Mouse (Mus musculus) MEL (cell line): ENCODE measurements at regions not wholly inside any gene's neighbourhood (a gene's known extent, or its start where the extent isn't known, plus 50 kb on each side); places are given as distances from the start of the nearest gene placed in this dataset.

Experiments used
- EP300 ChIP-seq, 2 experiments: IDR thresholded peaks; 2 replicates each; pipeline ENCODE4 v1.6.1; 2011; ENCODE audit warnings: improper control_type of control experiment in 2 of 2, low read length in 2 of 2, low read depth in 1 of 2, mild to moderate bottlenecking in 1 of 2
- GATA1 ChIP-seq: IDR thresholded peaks from 2 replicates; pipeline ENCODE4 v1.6.1; 2011; ENCODE audit warnings: low read depth, low read length, improper control_type of control experiment
- MAX ChIP-seq: IDR thresholded peaks from 2 replicates; pipeline ENCODE4 v1.6.1; 2011; ENCODE audit warnings: low read length, improper control_type of control experiment
- MEF2A ChIP-seq: IDR thresholded peaks from 2 replicates; pipeline ENCODE4 v1.6.1; 2014; ENCODE audit warnings: low read depth, mild to moderate bottlenecking, inconsistent platforms, low read length, improper control_type of control experiment; ENCODE audit not compliant: poor library complexity, insufficient replicate concordance, severe bottlenecking; ENCODE audit errors: extremely low read depth
- TBP ChIP-seq: IDR thresholded peaks from 2 replicates; pipeline ENCODE4 v1.8.0; 2011; ENCODE audit warnings: low read depth, low read length, improper control_type of control experiment
- USF2 ChIP-seq, 2 experiments: IDR thresholded peaks; 2 replicates each; pipeline ENCODE4 v1.6.1; 2011 to 2012; ENCODE audit warnings: improper control_type of control experiment in 2 of 2, low read length in 2 of 2, borderline replicate concordance in 1 of 2, inconsistent platforms in 1 of 2, low read depth in 1 of 2, mild to moderate bottlenecking in 1 of 2; ENCODE audit not compliant: insufficient read depth in 1 of 2

- TF ChIP-seq EP300 (IDR thresholded peaks at IDR 0.05; ENCODE audit: low read depth in 1 of 2, low read length in 2 of 2) (no peak), TBP (no peak), MAX (no peak), GATA1 (no peak), MEF2A (no peak), USF2 (IDR thresholded peaks at IDR 0.05; ENCODE audit: borderline replicate concordance in 1 of 2, insufficient read depth in 1 of 2, low read depth in 1 of 2, low read length in 2 of 2) (no peak)
Measured at GRCm38 (mm10) chr5:13917355-13917754, 107.7 kb upstream of the Sema3e start.
